Mouse (Mus musculus): ENCODE measurements at regions not wholly inside any gene's neighbourhood (a gene's known extent, or its start where the extent isn't known, plus 50 kb on each side); places are given as distances from the start of the nearest gene placed in this dataset.

- no peak for TF ChIP-seq POLR2A (IDR thresholded peaks at IDR 0.05; ENCODE audit: insufficient read depth, low read length)
- no peak for TF ChIP-seq CTCF (IDR thresholded peaks at IDR 0.05; ENCODE audit: low read depth, low read length)
Measured at GRCm38 (mm10) chr12:114462037-114462436, 918.3 kb downstream of the Adam6a start.
